Mouse (Mus musculus): ENCODE results near the gene Prr15. TPM values are rescaled to one million over a fixed set of nuclear protein-coding genes. Genes with fewer than 3 reads are reported as not detected.

Prr15 gene
- polyA plus RNA-seq (2014; fragmentation: Illumina TruSeq; extraction: RNeasy Lipid Tissue Mini Kit (QIAGEN cat#74804)): 6.5 TPM

DNA sequence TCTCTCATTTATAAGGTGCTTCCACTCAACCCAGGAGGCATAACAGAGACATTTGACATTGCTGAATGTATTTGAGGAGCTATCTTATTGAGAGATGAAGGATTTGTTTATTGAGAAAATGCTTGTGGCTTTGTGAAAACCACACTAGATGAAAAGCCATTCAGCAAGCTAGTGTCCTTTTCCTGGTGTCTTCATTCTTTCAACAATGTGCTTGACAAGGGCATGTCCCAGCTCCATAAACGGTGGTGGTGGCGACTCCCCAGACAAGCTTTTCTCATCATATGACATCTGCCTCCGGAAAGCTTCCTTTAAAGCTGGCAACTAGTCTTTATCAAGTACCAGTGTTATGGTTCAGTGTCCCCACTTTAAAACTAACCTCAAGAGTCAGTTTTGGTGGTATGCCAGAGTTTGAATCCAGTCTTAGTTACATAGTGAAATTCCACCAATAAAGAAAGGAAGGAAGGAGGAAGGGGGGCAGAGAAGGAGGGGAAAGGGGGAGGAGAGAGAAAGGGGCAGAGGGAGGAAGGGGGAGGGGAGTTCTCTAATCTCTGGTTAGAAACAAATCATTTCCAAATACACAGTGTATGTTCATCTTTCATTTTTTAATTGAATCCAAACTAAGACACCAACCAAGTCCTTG lies at the start of gene Prr15:
TSS of gene Prr15 (plus strand) at position 590 of the 640 bp plus-strand sequence.

Other genes starting within 250 kb of the Prr15 start
- gene Wipf3, start 103.8 kb downstream of the Prr15 start, polyA plus RNA-seq (2014; fragmentation: Illumina TruSeq; extraction: RNeasy Lipid Tissue Mini Kit (QIAGEN cat#74804)): 3.3 TPM
- 6.0 TPM for gene Scrn1, start 240.7 kb downstream of the Prr15 start, polyA plus RNA-seq (2014; fragmentation: Illumina TruSeq; extraction: RNeasy Lipid Tissue Mini Kit (QIAGEN cat#74804))